Mouse (Mus musculus) forelimb bud, embryonic 11.5 days (tissue): ENCODE data around the gene Sec61a1.

Source experiments
- DNase-seq: peaks from one replicate; pipeline ENCODE4 v3.0.0-alpha.2; 2012; ENCODE audit warnings: low read depth, low spot score

The Sec61a1 gene

GRCm38 (mm10) chr6:88516667-88517066 is 2.0 kb downstream of the Sec61a1 start:
- DNase-seq: no peak

- DNase-seq: no peak
Observed at GRCm38 (mm10) chr6:88515971-88516370, 2.7 kb downstream of the Sec61a1 start.

DNA sequence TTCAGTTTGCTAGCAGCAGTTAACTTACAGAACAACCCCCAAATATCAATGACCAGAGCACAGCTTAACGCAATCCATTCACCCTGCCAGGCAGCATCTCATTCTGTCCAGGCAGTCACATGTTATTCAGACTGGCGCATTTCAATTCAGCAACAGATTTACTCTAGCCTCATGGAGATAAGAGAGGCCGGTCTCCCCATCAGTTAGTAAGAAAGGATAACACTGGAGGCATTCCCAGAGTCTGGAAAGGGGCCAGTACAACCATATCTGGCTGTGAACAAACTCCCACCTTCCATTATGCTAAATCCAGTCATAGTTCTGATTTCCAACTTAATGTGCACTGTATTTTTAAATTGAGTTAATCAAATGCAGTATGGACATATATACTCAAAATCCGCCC is 4.2 kb downstream of the Sec61a1 start:
- no peak for DNase-seq

DNA sequence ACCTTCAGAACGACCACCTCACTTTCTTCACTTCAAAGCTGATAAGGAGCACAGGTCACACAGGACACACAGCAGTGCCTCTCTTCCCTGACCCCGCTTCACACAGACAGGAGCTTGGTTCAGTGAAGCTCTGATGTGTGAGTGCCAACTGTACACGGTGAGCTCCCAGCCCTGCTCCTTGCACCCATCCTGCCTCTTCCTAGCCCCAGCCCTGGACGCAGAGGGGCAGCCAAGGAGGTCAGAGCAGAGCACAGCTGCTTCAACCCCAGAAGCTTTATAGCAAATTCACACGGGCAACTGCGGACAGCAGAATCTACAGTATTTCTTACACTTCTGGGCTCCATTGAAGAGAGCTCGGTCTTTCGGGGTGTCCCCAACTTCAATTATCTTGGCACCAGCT is 4.7 kb downstream of the Sec61a1 start:
- no peak for DNase-seq

- DNase-seq: no peak
Observed at GRCm38 (mm10) chr6:88503044-88503443, 15.7 kb downstream of the Sec61a1 start.

DNA sequence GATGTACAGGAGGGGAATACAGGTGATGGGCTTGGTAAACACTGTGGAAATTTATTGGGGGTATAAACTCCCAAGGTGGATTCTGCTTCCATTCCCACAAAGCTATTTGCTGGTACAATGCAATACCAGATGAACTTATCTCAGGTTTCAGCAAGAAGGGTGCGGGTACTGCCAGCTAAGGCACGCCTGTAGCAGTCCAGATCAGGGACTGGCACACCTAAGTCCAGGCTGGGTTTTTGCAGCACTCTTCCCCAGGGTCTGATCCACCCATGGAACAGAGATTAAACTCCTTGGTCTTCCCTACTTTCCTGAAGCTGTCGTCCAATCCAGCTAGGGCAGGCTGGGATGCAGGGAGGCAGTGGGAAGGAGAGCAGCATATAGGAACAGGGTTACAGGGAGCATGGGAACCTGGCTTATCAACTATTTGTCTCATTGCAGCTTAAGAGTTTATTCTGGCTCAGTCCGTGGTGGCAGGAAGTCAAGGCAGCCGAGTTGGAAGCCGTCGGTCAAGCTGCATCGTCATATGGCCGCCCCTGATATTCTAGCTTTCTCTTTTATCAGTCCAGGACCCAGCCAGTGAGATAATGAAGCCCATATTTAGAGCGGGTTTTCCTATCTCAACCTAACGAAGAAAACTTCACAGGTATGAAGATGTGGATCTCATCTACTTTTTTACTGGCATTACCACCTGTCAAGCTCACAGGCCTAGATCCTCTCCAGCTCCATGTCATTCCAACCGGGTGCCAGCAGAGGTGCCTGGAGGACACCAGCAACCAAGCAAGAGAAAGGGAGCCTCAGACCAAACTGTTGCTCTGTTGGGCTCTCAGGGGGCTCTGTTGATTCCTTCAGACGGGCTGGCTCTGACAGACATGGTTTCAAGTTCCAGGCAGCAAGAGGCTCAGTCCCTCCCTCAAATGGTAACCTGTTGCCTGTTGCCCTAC is 16.4 kb downstream of the Sec61a1 start:
- DNase-seq: no peak

DNA sequence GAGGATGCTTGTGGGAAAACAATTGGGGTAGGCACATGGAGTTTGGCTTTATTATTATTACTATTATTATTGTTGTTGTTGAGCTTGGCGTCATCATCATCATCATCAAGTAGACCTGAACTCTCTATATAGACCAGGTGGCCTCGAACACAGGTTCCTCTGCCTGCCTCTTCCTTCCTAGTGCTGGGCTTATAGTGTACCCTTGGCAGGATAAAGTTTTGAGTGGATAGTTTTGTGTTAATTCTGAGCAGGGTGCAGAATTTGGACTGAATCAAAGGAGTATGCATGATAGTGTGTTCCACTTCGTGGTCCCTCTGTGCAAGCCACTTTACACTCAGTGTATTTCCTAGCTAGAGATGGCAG is 18.3 kb downstream of the Sec61a1 start:
- no peak for DNase-seq

GRCm38 (mm10) chr6:88499481-88500404 is 19.0 kb downstream of the Sec61a1 start:
- DNase-seq: peak; percentile 62

- no peak for DNase-seq
Observed at GRCm38 (mm10) chr6:88493712-88494111, 25.0 kb downstream of the Sec61a1 start.

DNA sequence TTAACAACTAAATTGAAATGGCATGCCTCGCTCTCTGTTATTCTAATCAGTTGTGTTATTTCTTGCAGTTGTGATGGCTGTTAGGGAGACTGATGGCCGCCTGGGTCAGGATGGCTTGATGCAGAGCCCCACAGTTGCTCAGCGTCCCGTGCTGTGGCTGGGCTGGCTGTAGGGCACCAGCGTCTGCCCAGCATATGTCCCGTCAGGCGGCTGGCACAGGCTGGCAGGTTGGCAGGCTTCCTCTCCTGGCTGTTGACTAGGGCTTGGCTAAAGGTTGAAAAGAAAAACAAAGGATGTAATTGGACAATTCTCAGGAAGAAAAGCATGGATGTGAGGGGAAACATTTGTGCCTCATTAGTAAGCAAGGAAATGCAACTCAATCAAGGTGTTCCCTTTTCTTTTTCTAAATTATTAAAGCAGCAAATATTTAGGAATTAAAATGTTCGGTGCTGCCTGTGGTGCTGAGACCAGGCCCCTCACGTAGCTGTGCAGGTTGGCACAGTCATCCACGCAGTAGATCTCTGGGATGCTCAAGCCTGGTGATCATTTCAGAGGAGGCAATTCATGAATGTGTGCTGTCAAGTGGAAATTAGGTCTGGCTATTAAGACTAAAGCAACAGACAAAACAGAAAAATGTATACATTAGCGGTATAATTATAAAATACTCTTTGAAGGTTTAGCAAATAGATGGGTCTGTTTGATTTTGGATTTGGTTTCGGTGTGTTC is 27.9 kb downstream of the Sec61a1 start:
- DNase-seq: no peak

- DNase-seq: no peak
Observed at GRCm38 (mm10) chr6:88489834-88490233, 28.9 kb downstream of the Sec61a1 start.

DNA sequence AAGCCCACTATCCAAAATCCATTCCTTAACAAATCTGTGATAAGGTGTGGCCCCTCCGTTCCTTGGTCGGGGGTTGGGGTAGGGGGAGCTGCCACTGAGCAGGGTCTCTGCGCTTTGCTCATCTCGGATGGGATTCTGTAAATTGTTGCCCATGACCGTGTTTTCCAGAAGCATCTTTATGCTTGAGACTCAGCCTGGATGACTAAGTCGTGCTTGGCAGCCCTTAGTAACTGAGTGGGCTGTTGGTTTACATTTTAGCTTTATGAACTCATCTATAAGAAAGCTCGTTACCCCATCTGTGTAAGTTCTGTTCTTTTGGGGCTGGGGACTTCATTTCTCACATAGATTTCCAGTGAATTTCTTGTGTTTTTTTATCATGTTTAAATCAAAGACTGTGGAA is 29.7 kb downstream of the Sec61a1 start:
- no peak for DNase-seq

GRCm38 (mm10) chr6:88486893-88487292 is 31.8 kb downstream of the Sec61a1 start:
- no peak for DNase-seq

DNA sequence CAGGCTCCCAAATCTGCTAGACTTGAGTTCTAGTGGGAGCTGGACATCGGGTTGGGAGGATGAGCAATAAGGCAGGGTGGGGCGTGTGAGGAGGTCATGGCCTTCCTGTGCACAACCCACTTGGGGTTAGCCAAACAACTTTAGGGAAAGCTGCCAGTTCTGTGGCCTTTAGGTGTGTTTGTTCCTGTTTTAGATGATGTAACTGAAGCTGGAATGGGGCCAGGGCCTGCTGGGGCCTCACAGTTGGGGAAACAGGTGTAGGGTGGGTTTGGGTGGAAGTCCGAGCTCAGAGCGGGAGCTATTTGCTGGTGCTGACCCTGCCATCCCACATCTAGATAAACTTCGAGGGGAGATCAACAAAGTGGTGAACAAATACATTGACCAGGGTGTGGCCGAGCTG is 33.3 kb downstream of the Sec61a1 start:
- no peak for DNase-seq

- DNase-seq: no peak
Observed at GRCm38 (mm10) chr6:88483913-88484312, 34.8 kb downstream of the Sec61a1 start.

DNA sequence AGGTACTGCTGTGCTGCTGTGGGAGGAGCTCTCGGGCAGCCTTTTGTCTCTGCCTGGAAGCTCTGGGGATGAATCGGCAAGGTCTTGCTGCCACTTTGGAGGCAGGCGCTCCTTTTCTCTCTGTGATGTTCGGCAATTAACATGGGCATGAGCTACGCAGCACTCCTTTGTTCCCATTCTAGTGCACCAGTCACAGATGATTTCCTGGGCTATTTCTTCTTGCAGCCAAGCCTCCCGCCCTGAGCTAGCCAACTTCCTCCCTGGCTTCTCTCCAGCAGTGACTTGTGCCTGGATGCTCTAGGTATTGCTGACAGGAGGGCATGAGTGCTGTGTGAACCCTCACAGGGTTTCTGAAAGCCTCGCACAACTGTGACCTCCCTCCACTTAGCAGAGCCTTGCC is 35.6 kb downstream of the Sec61a1 start:
- no peak for DNase-seq

DNA sequence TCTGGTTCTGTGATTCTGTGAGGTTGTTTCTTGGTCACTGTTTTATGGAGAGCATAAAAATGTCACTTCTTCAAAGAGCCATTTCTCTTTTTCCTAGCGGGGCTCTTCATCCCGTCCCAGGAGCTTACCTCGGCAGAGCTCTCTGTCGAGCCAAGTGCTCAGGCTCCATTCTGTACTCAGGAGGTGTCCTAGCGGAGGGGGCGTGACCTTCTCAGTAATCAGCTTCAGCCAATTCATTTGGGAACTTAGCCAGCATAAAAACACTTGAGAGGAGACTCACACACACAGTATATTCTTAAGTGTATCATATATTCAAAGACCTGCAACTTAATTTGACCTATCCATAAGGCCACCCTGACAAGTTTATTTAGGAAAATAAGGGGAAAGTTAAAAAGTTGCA is 38.3 kb downstream of the Sec61a1 start:
- no peak for DNase-seq

DNA sequence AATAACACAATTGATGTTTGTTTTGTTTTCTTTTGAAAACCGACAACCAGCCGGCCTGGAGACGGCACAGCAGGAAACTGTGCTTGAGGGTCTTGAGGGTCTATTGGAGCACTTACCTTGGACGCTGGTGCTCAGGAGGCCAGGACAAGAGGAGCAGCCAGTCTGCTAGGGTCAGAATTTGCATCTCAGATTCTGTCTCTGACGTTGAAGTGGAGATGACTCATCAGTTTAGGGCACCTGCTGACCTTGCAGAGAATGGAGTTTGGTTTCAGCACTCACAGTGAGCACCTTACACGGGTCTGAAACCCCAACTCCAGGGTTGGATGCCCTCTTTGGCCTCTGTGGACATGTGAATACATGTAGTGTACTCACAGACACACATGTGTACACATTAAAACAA is 48.8 kb downstream of the Sec61a1 start:
- no peak for DNase-seq

DNA sequence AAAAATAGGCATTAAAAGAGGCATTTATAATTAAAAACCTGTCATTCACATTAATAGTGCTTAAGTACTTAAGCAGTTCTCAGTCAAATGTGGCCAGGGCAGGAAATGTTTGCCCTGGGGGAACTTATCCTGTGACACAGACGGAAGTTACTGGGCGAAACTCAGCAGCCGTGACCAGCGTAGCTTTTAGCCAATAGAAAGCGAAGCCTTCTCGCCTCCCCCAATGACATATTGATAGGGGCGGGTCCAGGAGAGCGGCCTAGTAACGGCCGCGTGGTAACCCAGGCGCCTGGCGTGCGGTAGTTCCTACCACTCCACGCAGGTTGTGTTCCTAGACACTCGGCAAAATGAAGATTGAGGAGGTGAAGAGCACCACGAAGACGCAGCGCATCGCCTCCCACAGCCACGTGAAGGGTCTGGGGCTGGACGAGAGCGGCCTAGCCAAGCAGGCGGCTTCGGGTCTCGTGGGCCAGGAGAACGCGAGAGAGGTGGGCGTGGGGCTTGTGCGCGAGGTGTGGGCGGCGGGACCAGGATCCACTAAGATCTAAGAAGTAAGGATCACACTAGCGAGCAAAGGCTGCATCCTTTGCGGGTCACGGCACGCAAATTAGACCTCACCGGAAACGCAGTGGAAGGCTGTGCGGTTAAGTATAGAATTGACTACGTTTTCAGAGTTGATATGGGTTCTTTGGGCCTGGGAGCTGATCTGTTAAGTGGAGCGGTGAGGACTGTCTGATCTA is 53.4 kb downstream of the Sec61a1 start, which contains the start of gene Ruvbl1:
Gene Ruvbl1 (plus strand): TSS at position 229 of the 740 bp plus-strand sequence.
- peak; percentile 95 for DNase-seq

DNA sequence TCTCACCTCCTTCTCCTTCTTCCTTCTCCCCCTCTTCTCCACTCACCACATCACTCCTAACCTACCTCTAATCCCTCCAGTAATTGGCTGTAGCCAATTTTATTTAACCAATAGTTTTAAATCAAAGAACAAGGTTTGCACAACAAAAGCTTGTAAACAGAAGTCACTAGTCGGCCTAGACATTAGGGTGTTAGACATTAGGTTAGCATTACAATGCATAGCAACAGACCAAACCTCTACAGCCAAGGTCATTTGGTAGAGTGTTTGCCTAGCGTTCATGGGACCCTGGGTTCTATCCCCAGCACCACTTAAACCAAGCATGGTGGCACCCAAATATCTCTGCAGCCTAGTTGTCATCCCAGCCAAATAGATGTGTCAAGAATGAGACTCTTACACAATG is 64.2 kb downstream of the Sec61a1 start:
- DNase-seq: no peak
